Mouse (Mus musculus) activated CD4-positive, CD25-positive, alpha-beta regulatory T cell, adult 4 months (primary cell): Measurements from ENCODE around the gene Ctsl. TPM values are rescaled to one million over a fixed set of nuclear protein-coding genes. Genes with fewer than 3 reads are reported as not detected.

Source experiments
- ATAC-seq: one replicate; pipeline ENCODE4 v1.8.0; 2017
- polyA plus RNA-seq, 2 experiments: library from polyadenylated mRNA; unstranded; fragments of 100-300 nt; shearing (Covaris generic); gene quantifications; one replicate each; pipeline ENCODE4 v1.2.1; 2017

Gene Ctsl
- polyA plus RNA-seq, 2 experiments from 2014 or later: 3.8 to 4.2 TPM

DNA sequence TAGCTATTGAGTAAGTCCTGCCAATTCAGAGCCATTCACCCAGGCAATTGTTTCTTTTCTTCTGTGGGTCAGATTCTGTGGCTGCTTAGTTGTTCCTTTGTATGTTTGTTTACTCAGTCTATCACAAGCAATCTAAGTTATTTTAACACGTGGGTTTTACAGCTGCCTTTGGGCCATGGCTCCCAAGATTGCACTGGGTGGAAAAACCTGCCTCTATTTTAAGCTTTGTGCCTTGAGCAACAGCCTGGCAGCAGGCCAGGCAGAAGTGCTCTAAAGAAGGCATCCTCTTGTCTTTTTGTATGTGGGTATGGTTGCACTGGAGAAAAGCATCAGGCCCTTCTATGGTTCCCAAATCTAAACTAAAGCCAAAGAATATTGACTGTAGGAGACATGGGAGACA lies 3.0 kb upstream of the Ctsl start:
- ATAC-seq: no peak

DNA sequence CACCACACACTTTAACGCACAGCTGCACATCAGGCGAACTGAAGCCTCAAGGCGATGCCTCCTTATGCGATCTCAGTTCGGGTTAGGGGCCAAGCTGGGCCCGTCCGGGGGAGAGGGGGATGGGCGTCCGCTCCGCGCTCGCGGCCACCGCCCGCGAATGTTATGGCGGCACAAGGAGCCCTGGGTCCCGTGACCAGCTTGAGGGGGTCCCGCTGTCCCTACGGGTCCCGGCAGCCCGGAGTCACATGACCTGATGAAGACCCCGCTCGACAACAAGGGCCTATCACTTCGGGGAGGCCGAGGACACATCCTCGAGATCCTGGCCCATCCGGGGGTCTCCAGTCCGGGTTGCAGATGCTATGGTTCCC lies 901 bp downstream of the Ctsl start:
- peak; percentile 17 for ATAC-seq

DNA sequence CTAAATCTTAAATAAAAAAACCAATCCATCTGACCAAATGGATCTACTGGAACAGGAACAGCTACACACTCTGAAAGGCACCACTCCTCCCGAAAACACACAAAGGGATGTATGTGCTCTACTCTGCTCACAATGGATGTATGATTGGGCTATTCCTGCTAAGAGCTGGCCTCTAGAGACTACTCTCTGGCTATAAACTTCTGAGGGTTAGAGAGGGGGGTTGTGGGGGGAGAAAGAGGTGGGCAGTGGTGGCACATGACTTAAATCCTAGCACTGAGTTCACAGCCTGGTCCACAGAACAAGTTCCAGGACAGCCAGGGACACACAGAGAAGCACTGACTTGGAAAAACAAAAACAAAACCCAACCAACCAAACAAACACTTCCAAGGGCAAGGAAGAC lies 2.1 kb downstream of the Ctsl start:
- no peak for ATAC-seq

DNA sequence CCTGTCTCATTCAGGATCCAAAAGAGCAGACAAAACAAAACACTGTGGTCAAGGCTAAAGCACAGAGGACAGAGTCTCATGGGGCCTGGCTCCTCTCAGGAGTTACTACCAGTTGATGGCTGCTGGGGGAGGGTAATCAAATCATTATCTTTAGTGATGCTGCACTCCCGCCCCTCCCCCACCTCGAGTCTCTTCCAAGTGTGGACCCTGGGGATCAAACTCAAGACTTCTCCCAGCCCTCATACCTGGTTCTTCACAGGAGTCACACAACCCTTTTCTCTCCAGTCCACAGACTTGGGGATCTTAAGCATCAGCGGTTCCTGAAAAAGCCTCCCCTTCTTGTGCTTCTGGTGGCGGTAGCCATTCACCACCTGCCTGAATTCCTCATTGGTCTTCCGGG lies 3.1 kb downstream of the Ctsl start:
- no peak for ATAC-seq

DNA sequence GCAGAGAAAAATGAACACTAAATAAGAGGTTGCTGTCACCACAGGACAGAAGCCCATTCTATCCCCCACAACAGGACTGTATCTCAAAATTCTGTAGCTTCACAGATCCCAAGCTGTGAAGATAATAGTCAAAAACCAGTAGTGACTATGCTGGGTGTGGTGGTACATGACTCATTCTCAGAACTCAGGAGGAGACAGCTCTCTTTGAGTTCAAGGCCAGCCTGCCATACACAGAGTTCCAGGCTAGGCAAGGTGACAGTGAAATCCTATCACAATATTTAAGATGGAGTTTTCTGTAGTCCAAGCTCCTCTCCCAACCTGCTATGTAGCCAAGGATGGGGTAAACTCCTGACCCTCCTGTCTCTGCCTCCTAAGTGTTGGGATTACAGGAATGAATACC lies 5.4 kb downstream of the Ctsl start:
- ATAC-seq: no peak

DNA sequence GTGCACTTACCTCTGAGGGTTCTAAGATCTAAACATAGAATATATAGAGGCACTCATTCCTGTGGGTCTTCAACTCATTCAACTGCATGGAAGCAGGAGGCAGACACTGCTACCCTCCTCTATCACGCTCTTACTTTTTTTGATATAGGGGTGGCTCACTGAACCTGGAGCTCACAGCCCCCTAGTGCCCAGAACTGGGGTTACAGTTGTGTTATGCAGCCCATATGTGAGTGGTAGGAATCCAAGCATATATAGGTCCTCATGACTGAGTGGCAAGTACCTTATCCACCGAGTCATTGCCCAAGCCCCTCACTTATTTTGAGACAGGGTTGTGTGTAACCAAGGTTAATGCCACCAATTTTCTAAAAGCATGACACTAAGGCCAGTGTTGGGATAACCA lies 6.4 kb downstream of the Ctsl start:
- peak; percentile 93 for ATAC-seq

DNA sequence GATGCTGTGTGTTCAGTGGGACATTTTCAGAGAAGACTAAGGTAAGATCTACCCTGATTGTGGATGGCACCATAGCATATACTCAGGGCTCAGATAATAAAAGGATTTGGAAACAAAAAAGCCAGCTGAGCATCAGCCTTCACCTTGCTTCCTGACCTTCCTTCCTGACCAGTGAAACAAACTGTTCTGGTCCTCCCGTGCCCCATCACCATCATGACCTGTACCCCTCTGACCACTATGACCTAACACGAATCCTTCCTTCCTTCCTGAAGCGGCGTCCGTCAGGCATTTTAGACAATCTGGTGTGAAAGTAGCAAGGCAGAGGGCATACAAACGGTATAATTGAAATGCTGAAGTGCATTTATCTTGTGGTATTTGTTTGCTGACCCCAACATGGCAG lies 8.6 kb downstream of the Ctsl start:
- no peak for ATAC-seq

DNA sequence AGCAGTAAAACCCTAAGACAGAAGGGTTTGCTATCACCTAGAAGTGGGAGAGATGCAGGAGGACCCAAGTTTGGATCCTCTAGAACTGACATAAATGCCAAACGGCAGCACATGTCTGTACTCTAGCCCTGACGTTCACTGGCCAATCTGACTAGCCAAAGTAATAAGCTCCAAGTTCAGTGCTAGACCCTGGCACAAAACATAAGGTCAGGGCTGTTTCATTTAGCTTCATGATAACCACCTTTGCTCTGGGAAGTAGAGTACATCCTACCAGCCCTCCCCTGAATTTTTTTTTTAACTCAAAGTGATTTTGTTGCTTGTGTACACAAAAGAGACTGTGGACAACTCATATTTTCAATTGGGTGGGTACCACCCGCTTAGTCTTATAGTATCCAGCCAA lies 9.7 kb downstream of the Ctsl start:
- ATAC-seq: no peak

DNA sequence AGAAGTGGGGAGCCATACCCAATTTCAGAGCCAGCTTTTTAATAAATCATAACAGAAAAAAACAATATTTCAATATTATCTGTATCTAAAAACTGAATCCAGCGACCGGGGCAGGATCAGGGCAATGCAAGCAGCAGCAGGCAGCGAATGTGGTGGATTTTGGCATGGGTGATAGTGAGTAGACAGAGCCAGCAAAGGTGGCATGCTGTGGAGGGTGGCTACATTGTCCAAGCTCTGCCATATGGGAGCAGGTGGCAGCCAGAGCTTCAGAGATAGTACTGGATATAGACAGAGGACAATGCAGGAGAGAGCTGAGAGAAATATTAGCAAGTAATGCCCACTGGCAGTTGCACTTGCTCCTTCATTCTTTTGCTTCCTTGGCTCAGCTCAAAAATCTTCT lies 11.0 kb downstream of the Ctsl start:
- no peak for ATAC-seq

DNA sequence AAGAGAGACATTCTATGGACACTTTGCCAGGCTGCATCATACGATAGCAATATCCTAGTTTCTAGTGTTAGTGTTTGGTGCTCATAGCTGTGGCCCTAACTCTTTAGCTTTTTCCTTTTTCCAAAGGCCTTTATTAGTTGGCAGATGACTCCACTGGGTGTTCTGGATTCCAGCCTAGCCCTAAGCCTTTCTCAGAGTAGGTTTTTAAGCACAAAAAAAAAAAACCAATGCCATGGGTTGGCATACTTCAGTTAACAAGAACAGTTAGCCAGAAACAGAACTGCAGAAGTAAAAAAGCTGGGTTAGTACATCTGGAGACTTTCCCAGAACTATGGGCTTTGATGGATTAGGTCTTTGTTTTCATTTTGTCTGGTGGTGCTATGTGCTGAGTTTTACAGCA lies 12.2 kb downstream of the Ctsl start:
- ATAC-seq: no peak

DNA sequence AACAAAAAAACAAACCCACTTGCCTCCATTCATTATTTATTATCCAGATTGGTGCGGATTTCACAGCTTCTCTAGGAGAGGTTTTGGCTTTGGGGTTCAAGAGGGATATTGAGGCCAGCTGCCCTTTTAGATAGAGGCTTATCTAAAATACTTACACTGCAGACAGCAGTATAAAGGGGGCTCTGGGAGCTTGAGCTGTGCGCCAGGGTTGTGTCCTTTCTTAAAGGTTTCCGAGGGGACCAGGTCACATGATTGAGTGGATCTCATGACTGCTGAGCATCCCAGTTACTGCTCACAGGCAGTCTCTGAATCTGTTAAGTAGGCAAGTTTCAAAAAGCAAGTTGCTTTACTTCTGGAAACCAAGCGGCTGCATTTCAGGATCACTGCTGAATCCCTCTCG lies 13.3 kb downstream of the Ctsl start:
- ATAC-seq: no peak

DNA sequence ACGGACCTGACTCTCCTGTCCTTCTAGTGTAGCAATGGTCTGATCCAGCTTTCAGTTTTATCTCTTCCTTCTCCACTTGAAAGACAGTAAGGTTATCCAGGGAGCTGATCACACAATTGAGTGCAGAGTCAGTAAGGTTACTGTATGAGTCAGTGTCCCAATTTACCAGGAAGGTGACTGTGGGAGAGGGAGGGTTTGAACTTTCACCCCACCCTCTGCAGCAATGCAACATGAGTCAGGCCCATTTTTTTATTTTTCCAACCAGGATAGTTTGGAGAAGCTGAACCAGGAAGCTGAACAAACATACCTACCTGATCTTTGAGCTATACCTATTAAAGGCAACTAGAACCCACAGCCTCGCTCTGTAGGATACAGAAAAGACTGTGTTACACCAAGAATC lies 21.2 kb downstream of the Ctsl start:
- no peak for ATAC-seq

DNA sequence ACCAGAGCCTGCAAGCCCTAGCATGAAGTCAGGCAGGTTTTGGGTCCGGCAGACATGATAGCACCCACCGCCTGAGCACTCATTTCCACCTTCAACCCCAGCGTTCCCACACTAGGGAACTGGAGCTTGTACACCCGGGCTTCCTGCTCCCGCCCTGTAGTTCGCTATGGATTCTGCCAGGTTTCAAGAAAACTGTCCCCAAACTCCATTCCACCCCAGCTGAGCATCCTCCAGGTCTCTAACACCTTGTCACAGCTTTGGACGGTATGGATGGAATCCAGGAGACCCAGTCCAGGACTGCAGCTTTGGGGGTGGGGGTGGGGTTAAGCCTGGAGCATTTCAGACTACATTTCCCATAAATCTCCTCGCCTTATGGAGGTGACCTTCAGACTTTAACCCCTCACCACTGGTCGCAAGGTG lies 26.6 kb downstream of the Ctsl start:
- ATAC-seq: no peak

DNA sequence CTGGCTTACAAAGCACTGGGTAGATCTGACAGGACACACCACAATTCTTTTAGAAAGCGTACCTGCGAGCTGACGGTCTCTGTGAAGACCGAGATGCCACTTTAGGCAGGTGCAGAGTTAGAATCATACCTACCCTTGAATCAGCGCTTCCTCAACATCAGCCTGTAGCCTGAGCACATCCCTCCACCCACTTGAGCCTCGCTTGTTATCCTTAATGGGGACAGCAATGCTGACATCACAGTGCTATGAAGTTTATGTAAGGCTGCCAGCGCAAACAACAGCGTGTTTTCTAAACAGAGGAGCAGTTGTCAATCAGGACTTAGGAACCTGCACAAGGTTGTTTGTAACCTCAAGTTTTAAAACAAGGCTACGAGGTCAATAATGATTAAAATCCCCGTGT lies 27.1 kb downstream of the Ctsl start:
- ATAC-seq: no peak

DNA sequence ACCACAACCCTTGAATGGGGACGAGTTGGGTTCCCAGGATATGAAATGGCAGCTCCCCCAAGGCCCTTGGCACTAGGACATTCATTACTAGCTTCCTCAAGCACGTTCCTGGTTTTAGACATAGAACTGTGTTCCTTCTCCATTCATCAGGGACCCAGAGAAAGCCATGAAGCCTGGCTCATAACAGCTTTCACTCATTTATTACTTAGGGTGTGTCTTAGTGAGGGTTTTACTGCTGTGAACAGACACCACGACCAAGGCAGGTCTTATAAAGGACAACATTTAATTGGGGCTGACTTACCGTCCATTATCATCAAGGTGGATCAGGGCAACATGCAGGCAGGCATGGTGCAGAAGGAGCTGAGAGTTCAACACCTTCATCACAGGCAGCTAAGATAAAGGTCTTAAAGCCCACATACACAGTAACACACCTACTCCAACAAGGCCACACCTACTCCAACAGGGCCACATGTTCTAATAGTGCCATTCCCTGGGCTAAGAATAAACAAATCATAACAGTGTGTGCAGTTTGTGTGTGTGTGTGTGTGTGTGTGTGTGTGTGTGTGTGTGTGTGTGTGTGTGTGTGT lies 35.1 kb downstream of the Ctsl start:
- ATAC-seq: no peak

DNA sequence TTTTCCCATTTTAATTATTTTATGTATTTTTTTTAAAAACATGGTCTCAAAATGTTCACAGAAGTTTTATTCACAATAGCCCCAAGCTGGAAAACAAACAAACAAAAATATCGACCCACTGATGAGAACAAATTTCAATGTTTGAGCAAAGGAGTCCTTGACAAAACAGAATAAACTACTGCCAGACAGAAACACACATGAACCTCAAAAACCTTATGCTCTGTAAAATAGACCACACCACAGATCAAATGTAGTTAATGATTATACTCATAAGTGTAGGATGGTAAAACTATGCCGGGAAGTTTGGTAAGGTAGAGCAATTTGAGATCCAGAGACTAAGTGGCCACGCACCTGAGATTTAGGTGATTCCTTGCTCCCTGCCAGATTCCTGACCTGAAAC lies 37.6 kb downstream of the Ctsl start:
- no peak for ATAC-seq

DNA sequence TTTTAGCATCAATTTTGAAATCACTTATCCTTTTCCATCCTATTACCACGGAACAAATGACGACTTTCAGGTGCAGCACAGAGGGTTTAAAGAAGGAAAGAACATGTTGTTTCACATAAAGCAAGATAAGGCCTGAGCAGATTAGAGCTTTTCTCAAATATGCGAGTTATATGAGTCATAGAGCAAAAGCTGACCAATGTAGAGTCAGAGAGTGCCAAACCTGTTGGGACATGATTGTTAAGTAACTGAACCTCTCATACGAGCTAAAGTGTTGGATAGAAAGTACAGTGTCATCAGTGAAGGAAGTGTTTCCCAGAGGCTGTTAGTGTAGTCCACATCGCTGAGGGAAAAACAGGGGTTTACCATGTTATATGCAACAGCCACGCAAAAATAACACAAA lies 38.4 kb downstream of the Ctsl start:
- ATAC-seq: no peak

DNA sequence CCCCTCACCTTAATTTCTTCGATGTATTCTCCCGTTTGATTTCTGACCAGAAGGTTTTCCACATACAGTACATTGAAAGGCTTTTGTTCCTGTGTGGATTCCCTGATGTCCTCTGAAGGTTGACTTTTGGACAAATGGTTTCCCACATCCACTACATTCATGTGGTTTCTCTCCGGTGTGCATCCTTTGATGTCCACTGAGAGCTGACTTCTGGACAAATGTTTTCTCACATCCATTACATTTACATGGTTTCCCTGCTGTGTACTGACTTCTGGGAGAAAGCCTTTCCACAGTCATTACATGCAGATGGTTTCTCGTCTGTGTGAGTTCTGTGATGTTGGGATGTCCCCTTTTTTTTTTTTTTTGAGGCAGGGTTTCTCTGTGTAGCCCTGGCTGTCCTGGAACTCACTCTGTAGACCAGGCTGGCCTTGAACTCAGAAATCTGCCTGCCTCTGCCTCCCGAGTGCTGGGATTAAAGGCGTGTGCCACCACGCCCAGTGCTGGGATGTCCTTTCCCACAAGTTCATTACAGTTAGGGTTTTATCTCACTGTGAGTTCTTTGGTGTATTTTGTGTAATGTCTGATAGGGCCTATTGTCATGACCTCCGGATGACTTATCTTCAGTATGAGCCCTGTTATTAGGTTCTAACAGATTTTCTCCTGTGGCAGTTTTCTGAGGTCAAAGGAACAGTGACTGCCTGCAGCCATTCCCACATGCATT lies 48.0 kb downstream of the Ctsl start:
- ATAC-seq: no peak

DNA sequence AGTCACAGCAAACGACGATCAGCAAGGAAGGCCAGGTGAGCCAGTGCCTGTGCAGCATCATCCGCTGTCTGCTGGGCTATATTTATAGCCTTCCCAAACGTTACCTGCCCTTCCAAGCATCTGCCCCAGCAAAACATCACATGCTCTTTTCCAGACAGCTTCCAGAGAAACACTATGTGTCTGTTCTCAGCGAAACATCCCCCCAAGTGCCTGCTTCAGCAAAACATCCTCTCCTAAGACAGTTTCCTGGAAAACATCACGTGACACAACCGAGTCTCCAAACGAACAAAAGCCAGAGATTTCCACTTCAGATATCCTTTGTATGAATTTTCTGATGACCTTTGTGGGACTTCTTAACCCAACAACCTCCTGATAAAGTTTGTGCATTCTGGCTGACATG lies 50.4 kb downstream of the Ctsl start:
- no peak for ATAC-seq

DNA sequence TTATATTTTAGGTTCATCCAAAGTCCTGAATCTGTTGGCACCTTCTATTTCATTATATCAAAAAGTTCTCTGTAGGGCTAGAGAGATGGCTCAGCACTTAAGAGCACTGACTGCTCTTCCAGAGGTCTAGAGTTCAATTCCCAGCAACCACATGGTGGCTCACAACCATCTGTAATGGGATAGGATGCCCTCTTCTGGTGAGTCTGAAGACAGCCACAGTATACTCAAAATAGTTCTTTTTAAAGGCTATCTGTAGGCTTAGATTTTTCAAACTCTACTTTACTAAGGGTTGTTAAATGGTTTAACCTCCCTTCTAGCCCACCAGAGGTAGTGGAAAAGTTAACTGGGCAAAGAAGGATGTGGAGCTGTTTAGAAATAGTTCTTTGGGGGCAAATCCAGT lies 50.9 kb downstream of the Ctsl start:
- no peak for ATAC-seq

DNA sequence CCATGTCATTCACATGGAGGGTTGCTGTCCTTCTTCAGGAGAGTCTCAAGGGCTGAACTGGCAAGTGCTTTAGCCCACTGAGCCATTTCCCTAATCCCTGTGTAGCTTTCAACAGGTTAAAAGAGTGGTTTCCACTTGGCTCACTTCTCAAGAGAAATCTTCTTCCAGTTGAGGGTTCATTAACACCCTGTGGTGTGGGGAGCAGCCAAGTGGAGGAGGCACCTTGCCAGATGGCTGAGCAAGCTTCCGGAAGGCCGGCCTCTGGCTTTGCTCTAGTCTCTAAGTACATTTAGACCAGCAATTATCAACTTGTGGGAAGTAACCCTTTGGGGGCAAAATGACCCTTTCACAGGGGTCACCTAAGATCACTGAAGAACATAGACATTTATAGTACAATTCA lies 52.3 kb downstream of the Ctsl start:
- ATAC-seq: no peak

DNA sequence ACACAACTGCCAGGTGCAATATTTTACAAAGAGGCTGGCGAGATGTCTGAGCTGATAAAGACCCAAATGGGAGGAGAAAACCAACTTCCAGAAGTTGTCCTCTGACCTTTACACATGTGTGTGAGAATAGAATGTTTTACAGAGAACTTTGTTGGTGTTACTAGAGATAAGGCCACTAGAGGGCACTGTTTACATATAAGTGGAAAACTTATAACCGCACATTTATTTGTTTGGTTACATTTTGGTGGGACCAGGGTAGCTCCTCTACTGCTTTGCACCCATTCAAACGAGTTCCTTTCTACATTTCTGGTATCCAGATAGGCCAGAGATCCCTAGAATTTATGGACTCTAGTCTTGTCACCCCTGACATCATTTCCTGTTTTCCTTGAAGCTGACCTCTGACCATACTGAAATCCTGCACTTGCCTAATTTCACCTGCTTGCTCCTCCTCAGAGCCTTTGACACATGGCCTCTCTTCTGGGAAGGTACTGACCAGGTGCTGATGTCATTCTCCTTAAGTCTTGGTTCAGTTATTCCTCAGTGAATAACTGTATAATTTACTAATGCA lies 55.1 kb downstream of the Ctsl start:
- ATAC-seq: peak; percentile 56

DNA sequence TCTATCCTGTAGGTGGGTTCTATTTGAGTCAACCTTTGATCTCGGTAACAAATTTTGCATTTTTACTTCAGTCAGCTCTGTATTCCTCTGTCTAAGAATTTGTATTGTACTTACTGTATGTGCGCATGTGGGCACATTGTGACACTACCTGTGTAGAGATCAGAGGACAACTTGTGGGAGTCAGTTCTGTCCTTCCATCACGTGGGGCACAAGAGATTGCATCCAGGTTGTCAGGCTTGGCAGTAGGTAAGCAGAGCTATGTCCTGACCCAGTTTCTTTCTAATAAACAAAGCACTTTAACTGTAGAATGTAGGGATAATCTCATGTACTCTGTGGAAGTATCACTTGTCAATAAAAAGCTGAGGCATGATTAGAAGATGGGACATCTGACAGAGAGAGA lies 56.6 kb downstream of the Ctsl start:
- no peak for ATAC-seq

DNA sequence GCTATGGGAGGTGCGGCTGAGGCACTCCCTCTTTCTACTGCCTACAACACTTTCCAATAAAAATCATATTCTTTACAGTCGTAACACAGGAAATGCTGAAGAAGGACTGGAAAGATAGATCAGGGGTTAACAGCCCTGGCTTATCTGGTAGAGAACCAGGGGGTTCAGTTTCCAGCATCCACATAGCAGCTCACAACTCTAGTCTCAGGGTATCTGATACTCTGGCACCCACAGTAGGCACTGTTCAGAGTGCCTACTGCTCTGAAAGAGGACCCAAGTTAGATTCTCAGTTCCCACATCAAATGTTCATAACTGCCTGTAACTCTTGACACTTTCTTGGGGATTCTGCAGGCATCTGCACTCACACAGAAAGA lies 57.8 kb downstream of the Ctsl start:
- peak; percentile 30 for ATAC-seq
